Comparison of ENCODE assay signal across 8 mouse cellular contexts in genomic region chr11:118133752-118134169, GRCm38 (mm10). TPM values are rescaled to one million over a fixed set of nuclear protein-coding genes. Genes with fewer than 3 reads are reported as not detected.
A peak's percentile ranks its signal among the peaks of the same experiment; 100 is the strongest.
DNase-seq lines count a peak whose midpoint lies in the region; ATAC-seq lines count a peak whose summit lies in the region.

No protein-coding gene starts in this region.

- H3K27me3 ChIP-seq in embryonic facial prominence, embryonic 15.5 days, result no peaks in the 10 kb centered on the region
- H3K27me3 ChIP-seq in hindbrain, embryonic 12.5 days, result no peaks in the 10 kb centered on the region
- H3K27me3 ChIP-seq in liver, embryonic 11.5 days (replicated peaks; ENCODE audit: control insufficient read depth, insufficient read depth, low read length), result no peaks in the 10 kb centered on the region
- H3K27me3 ChIP-seq in stomach, embryonic 16.5 days (ENCODE audit: control insufficient read depth, insufficient read depth, low read length), result no peaks in the 10 kb centered on the region

- 0 out of 2 replicates have a peak, but pooled peaks cover under 1% of the 10 kb centered on the region for H3K9me3 ChIP-seq in embryonic facial prominence, embryonic 15.5 days (replicated peaks)
- peaks cover 4% of the 10 kb centered on the region; the same call in 1 of the 2 replicates for H3K9me3 ChIP-seq in hindbrain, embryonic 12.5 days (replicated peaks)
- H3K9me3 ChIP-seq in liver, embryonic 11.5 days (ENCODE audit: control insufficient read depth, low read length), result no peaks in the 10 kb centered on the region
- no peaks in the 10 kb centered on the region for H3K9me3 ChIP-seq in stomach, embryonic 16.5 days (replicated peaks; ENCODE audit: control insufficient read depth, low read length)

- no peak overlapping the region for H3K9ac ChIP-seq in embryonic facial prominence, embryonic 15.5 days
- no peak overlapping the region for H3K9ac ChIP-seq in hindbrain, embryonic 12.5 days
- no peak overlapping the region for H3K9ac ChIP-seq in liver, embryonic 11.5 days (ENCODE audit: low read depth, low read length)
- no peak overlapping the region for H3K9ac ChIP-seq in stomach, embryonic 16.5 days (ENCODE audit: low read length)

- 0 out of 2 replicates have a peak, but pooled peaks have one; percentile 5 for ATAC-seq in embryonic facial prominence, embryonic 15.5 days (ENCODE audit: insufficient number of reproducible peaks, low FRiP score, low TSS enrichment, low read depth)
- ATAC-seq in hindbrain, embryonic 12.5 days (ENCODE audit: low FRiP score), result peak; percentile 61; the same call in 1 of the 2 replicates
- 0 out of 2 replicates have a peak, but pooled peaks have one; percentile 10 for ATAC-seq in liver, embryonic 11.5 days (replicated peaks; ENCODE audit: low FRiP score)
- peak; percentile 63 for ATAC-seq in stomach, embryonic 16.5 days (ENCODE audit: insufficient read depth, low FRiP score)

- H3K36me3 ChIP-seq in embryonic facial prominence, embryonic 15.5 days, result no peaks in the 10 kb centered on the region
- no peaks in the 10 kb centered on the region for H3K36me3 ChIP-seq in hindbrain, embryonic 12.5 days
- H3K36me3 ChIP-seq in liver, embryonic 11.5 days (ENCODE audit: control insufficient read depth, insufficient read depth, low read length), result no peaks in the 10 kb centered on the region
- no peaks in the 10 kb centered on the region for H3K36me3 ChIP-seq in stomach, embryonic 16.5 days (ENCODE audit: control insufficient read depth, insufficient read depth, low read length)

- DNase-seq in kidney, adult 11 months, result peak; percentile 18
- no peak for DNase-seq in kidney, adult 8-10 months
- peak; percentile 47 for DNase-seq in adrenal gland, postnatal 25 days
- DNase-seq in liver, embryonic 11.5 days (ENCODE audit: low spot score), result peak; percentile 49
- DNase-seq in T-cell, adult 2 months (ENCODE audit: low spot score), result no peak

- peaks cover 8% of the 10 kb centered on the region; the same call in 1 of the 2 replicates for H3K4me1 ChIP-seq in embryonic facial prominence, embryonic 15.5 days
- H3K4me1 ChIP-seq in hindbrain, embryonic 12.5 days, result peaks cover 13% of the 10 kb centered on the region
- H3K4me1 ChIP-seq in liver, embryonic 11.5 days (replicated peaks; ENCODE audit: control insufficient read depth, insufficient read depth, low read length), result peaks cover 9% of the 10 kb centered on the region
- 0 out of 2 replicates have a peak, but pooled peaks cover 6% of the 10 kb centered on the region for H3K4me1 ChIP-seq in stomach, embryonic 16.5 days (ENCODE audit: control insufficient read depth, insufficient read depth, low read length)

- WGBS in embryonic facial prominence, embryonic 15.5 days, result 27% methylated on average over 4 of the region's 4 CpGs
- WGBS in hindbrain, embryonic 12.5 days, result 46% methylated on average over 4 of the region's 4 CpGs
- WGBS in liver, embryonic 11.5 days, result 32% methylated on average over 4 of the region's 4 CpGs
- 38% methylated on average over 4 of the region's 4 CpGs for WGBS in stomach, embryonic 16.5 days

- no peak overlapping the region for H3K4me3 ChIP-seq in embryonic facial prominence, embryonic 15.5 days (replicated peaks)
- H3K4me3 ChIP-seq in hindbrain, embryonic 12.5 days, result no peak overlapping the region
- H3K4me3 ChIP-seq in liver, embryonic 11.5 days (ENCODE audit: low read depth, low read length), result no peak overlapping the region
- no peak overlapping the region for H3K4me3 ChIP-seq in stomach, embryonic 16.5 days (replicated peaks; ENCODE audit: low read length)

- H3K4me2 ChIP-seq in embryonic facial prominence, embryonic 15.5 days (replicated peaks), result no peak overlapping the region
- no peak overlapping the region for H3K4me2 ChIP-seq in hindbrain, embryonic 12.5 days (replicated peaks)
- no peak overlapping the region for H3K4me2 ChIP-seq in liver, embryonic 11.5 days
- no peak overlapping the region for H3K4me2 ChIP-seq in stomach, embryonic 16.5 days (ENCODE audit: low read depth, low read length)

- H3K27ac ChIP-seq in embryonic facial prominence, embryonic 15.5 days (replicated peaks), result 0 out of 2 replicates have a peak overlapping the region, but pooled peaks have one; percentile 34
- peak overlapping the region; percentile 65; the same call in 1 of the 2 replicates for H3K27ac ChIP-seq in hindbrain, embryonic 12.5 days
- no peak overlapping the region for H3K27ac ChIP-seq in liver, embryonic 11.5 days (ENCODE audit: low read depth, low read length)
- 0 out of 2 replicates have a peak overlapping the region, but pooled peaks have one; percentile 26 for H3K27ac ChIP-seq in stomach, embryonic 16.5 days (ENCODE audit: low read length)

RNA-seq across cellular contexts. Expression of gene Dnah17, which starts 3.3 kb away (rescaled TPM):
- total RNA-seq in adrenal gland, postnatal 25 days (2021), result 0.03 TPM in 1 of 2 replicates, not detected in the other
- 0.17 and 0.21 TPM in 2 replicates for polyA plus RNA-seq in embryonic facial prominence, embryonic 15.5 days (2015; fragmentation: Nextera tagmentation; extraction: Ambion mirVana)
- polyA plus RNA-seq in hindbrain, embryonic 12.5 days (2016; fragmentation: Nextera tagmentation; extraction: Ambion mirVana), result 0.27 and 0.38 TPM in 2 replicates
- 0.09 and 0.11 TPM in 2 replicates for polyA plus RNA-seq in liver, embryonic 11.5 days (2014; fragmentation: Nextera tagmentation; extraction: Ambion mirVana)
- 0.13 and 0.14 TPM in 2 replicates for polyA plus RNA-seq in stomach, embryonic 16.5 days (2015; fragmentation: Nextera tagmentation; extraction: Ambion mirVana)

Comparison
In these comparisons a context has a peak if more than half of its experiments do, and no peak if none do; other contexts are left out.
1. DNase-seq: peak in kidney, adult 11 months (single experiment), adrenal gland, postnatal 25 days (single experiment) and liver, embryonic 11.5 days (single experiment); none in kidney, adult 8-10 months (0 of 2) and T-cell, adult 2 months (single experiment).
2. ATAC-seq: peak in every context shown above with its lines; median percentile 63 in stomach, embryonic 16.5 days; 61 in hindbrain, embryonic 12.5 days; 10 in liver, embryonic 11.5 days; 5 in embryonic facial prominence, embryonic 15.5 days.